24 mouse cellular contexts compared by ENCODE assay signal in genomic region chr6:6100892-6101480, GRCm38 (mm10).
DNase-seq lines count a peak whose midpoint lies in the region; ATAC-seq lines count a peak whose summit lies in the region.
"Had no signal": no experiment of that assay in that cellular context is flagged by ENCODE, and none has a peak within 500 bp of the region (broad histone marks: within the 10 kb centered on the region; RNA-seq: fewer than 3 reads in every experiment).

No protein-coding gene starts in this region.

- 0 out of 2 replicates have a peak, but pooled peaks cover 6% of the 10 kb centered on the region for H3K4me1 ChIP-seq in limb, embryonic 11.5 days (ENCODE audit: control insufficient read depth, insufficient read depth, low read length)
- peaks cover 25% of the 10 kb centered on the region for H3K4me1 ChIP-seq in limb, embryonic 10.5 days
- H3K4me1 ChIP-seq in intestine, embryonic 16.5 days (ENCODE audit: control insufficient read depth, insufficient read depth, low read length), result peaks cover 11% of the 10 kb centered on the region
- peaks cover 17% of the 10 kb centered on the region; the same call in 1 of the 2 replicates for H3K4me1 ChIP-seq in limb, embryonic 15.5 days
- H3K4me1 ChIP-seq: forebrain, embryonic 15.5 days; stomach, embryonic 15.5 days had no signal

- DNase-seq in limb, embryonic 11.5 days (ENCODE audit: low spot score), result no peak
- DNase-seq in limb, embryonic 10.5 days (ENCODE audit: low spot score), result no peak
- peak; percentile 36 to 58 for DNase-seq in lung, postnatal 4 days
- DNase-seq in urinary bladder, postnatal 14 days (ENCODE audit: low spot score), result no peak
- DNase-seq in ovary, postnatal 10 days (ENCODE audit: low spot score), result no peak
- DNase-seq: adrenal gland, postnatal 25 days; cerebellum, adult 8-10 months; cerebellum, postnatal 36 days; gastrocnemius, postnatal 14 days; kidney, adult 8-10 months; kidney, postnatal 10 days; liver, postnatal 0 days; midbrain, embryonic 14.5 days; right cerebral cortex, adult 18-20 months; thymus, postnatal 25 days had no signal

- H3K4me2 ChIP-seq in limb, embryonic 11.5 days (ENCODE audit: low read depth, severe bottlenecking), result no peak overlapping the region
- no peak overlapping the region for H3K4me2 ChIP-seq in intestine, embryonic 16.5 days (ENCODE audit: low read depth, low read length)
- no peak overlapping the region for H3K4me2 ChIP-seq in limb, embryonic 15.5 days
- H3K4me2 ChIP-seq: forebrain, embryonic 15.5 days; heart, embryonic 11.5 days; liver, embryonic 11.5 days; stomach, embryonic 15.5 days had no signal

- WGBS in limb, embryonic 11.5 days, result 58% methylated on average over 9 of the region's 9 CpGs
- 59% methylated on average over 9 of the region's 9 CpGs for WGBS in limb, embryonic 10.5 days
- WGBS in intestine, embryonic 16.5 days, result 70% methylated on average over 9 of the region's 9 CpGs
- WGBS in limb, embryonic 15.5 days, result 39% methylated on average over 9 of the region's 9 CpGs

- no peak overlapping the region for H3K4me3 ChIP-seq in limb, embryonic 11.5 days (ENCODE audit: low read depth, low read length)
- no peak overlapping the region for H3K4me3 ChIP-seq in limb, embryonic 10.5 days
- no peak overlapping the region for H3K4me3 ChIP-seq in intestine, embryonic 16.5 days (ENCODE audit: low read length)
- H3K4me3 ChIP-seq in limb, embryonic 15.5 days, result no peak overlapping the region
- H3K4me3 ChIP-seq: forebrain, embryonic 15.5 days; layer of hippocampus, adult 2 months; megakaryocyte, embryonic 14.5 days; stomach, embryonic 15.5 days had no signal

- peak; percentile 48; the same call in 1 of the 2 replicates for ATAC-seq in limb, embryonic 11.5 days (ENCODE audit: insufficient number of reproducible peaks, low FRiP score, low TSS enrichment, low read depth)
- peak; percentile 93 for ATAC-seq in intestine, embryonic 16.5 days
- peak; percentile 58; the same call in 1 of the 2 replicates for ATAC-seq in limb, embryonic 15.5 days (ENCODE audit: insufficient number of reproducible peaks, low FRiP score, low TSS enrichment, low read depth)
- ATAC-seq: forebrain, embryonic 15.5 days; hindbrain, postnatal 0 days; liver, postnatal 0 days had no signal

- no peaks in the 10 kb centered on the region for H3K9me3 ChIP-seq in limb, embryonic 11.5 days (ENCODE audit: control insufficient read depth, low read length)
- no peaks in the 10 kb centered on the region for H3K9me3 ChIP-seq in limb, embryonic 10.5 days (replicated peaks)
- H3K9me3 ChIP-seq in intestine, embryonic 16.5 days (ENCODE audit: control insufficient read depth, low read length), result no peaks in the 10 kb centered on the region
- no peaks in the 10 kb centered on the region for H3K9me3 ChIP-seq in limb, embryonic 15.5 days
- H3K9me3 ChIP-seq: forebrain, embryonic 15.5 days; megakaryocyte, embryonic 14.5 days; stomach, embryonic 15.5 days had no signal

- H3K27ac ChIP-seq in limb, embryonic 11.5 days (replicated peaks; ENCODE audit: low read depth, low read length), result no peak overlapping the region
- no peak overlapping the region for H3K27ac ChIP-seq in limb, embryonic 10.5 days
- H3K27ac ChIP-seq in intestine, embryonic 16.5 days (ENCODE audit: low read length), result no peak overlapping the region
- peak overlapping the region; percentile 7; the same call in 1 of the 2 replicates for H3K27ac ChIP-seq in limb, embryonic 15.5 days
- H3K27ac ChIP-seq: forebrain, embryonic 15.5 days; hindbrain, postnatal 0 days; layer of hippocampus, adult 2 months; stomach, embryonic 15.5 days had no signal

- H3K27me3 ChIP-seq in limb, embryonic 11.5 days (ENCODE audit: control insufficient read depth, insufficient read depth, low read length), result no peaks in the 10 kb centered on the region
- H3K27me3 ChIP-seq in limb, embryonic 10.5 days (ENCODE audit: low read depth, poor library complexity, severe bottlenecking), result no peaks in the 10 kb centered on the region
- H3K27me3 ChIP-seq in intestine, embryonic 16.5 days (replicated peaks; ENCODE audit: control insufficient read depth, insufficient read depth, low read length), result no peaks in the 10 kb centered on the region
- no peaks in the 10 kb centered on the region for H3K27me3 ChIP-seq in limb, embryonic 15.5 days
- H3K27me3 ChIP-seq: forebrain, embryonic 15.5 days; megakaryocyte, embryonic 14.5 days; stomach, embryonic 15.5 days had no signal

- no peak overlapping the region for H3K9ac ChIP-seq in limb, embryonic 11.5 days (ENCODE audit: low read length)
- no peak overlapping the region for H3K9ac ChIP-seq in intestine, embryonic 16.5 days (ENCODE audit: low read depth, low read length)
- H3K9ac ChIP-seq in limb, embryonic 15.5 days, result no peak overlapping the region
- H3K9ac ChIP-seq: forebrain, embryonic 15.5 days; liver, postnatal 0 days; stomach, embryonic 15.5 days had no signal

- 0 out of 2 replicates have a peak, but pooled peaks cover 4% of the 10 kb centered on the region for H3K36me3 ChIP-seq in limb, embryonic 11.5 days (ENCODE audit: control insufficient read depth, insufficient read depth, low read length)
- peaks cover 25% of the 10 kb centered on the region for H3K36me3 ChIP-seq in limb, embryonic 10.5 days
- no peaks in the 10 kb centered on the region for H3K36me3 ChIP-seq in intestine, embryonic 16.5 days (ENCODE audit: control insufficient read depth, insufficient read depth, low read length)
- H3K36me3 ChIP-seq in limb, embryonic 15.5 days, result no peaks in the 10 kb centered on the region
- H3K36me3 ChIP-seq: forebrain, embryonic 15.5 days; stomach, embryonic 15.5 days had no signal

Comparison
In these comparisons a context has a peak if more than half of its experiments do, and no peak if none do; other contexts are left out.
1. DNase-seq: peak in lung, postnatal 4 days (2 of 2); none in limb, embryonic 11.5 days (single experiment), limb, embryonic 10.5 days (single experiment), urinary bladder, postnatal 14 days (single experiment) and ovary, postnatal 10 days (single experiment).
2. Peak in every context shown above with its lines, with median percentiles within 50 percentile points of each other: ATAC-seq.